Mouse (Mus musculus): ENCODE results near the gene 1700001L19Rik. TPM values are rescaled to one million over a fixed set of nuclear protein-coding genes. Genes with fewer than 3 reads are reported as not detected.

Gene 1700001L19Rik
- polyA plus RNA-seq, 1 experiment from 2014 or later, result 14.4 TPM

DNA sequence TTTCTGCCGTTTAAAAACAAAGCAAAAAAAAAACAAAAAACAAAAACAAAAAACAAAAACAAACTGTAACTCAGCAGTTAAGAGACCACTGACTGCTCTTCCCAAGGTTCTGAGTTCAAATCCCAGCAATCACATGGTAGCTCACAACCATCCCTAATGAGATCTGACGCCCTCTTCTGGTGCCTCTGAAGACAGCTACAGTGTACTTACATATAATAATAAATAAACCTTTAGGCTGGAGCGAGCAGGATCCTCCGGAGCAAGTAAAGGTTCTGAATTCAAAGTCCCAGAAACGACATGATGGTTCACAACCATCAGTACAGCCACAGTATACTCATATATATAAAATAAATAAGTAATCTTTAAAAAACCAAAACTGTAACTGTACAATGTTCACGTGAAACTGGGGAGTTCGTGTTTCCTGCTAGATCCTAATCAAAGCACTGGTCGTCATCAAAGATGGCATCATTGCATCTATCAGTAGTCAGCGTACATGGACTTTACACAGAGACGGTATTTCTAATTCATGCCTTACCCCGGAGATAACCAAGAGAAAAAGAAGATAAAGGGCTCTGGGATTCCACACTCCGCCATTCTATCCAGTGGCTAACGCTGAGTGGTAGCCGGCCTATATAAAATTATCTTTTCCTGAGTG, 16.0 kb upstream of the 1700001L19Rik start:
- Histone ChIP-seq H3K27me3 (replicated peaks; ENCODE audit: control insufficient read depth, insufficient read depth, low read length) (no peaks in the 10 kb centered on the region), H3K4me3 (ENCODE audit: low read length) (peak overlapping the region; percentile 86), H3K4me2 (ENCODE audit: low read length) (peak overlapping the region; percentile 83), H3K4me1 (ENCODE audit: control insufficient read depth, insufficient read depth, low read depth, low read length) (peaks cover 6% of the 10 kb centered on the region), H3K27ac (ENCODE audit: low read depth, low read length) (peak overlapping the region; percentile 72), H3K9me3 (ENCODE audit: control insufficient read depth, low read length) (no peaks in the 10 kb centered on the region), H3K9ac (ENCODE audit: low read depth, low read length) (peak overlapping the region; percentile 86), H3K36me3 (ENCODE audit: control insufficient read depth, insufficient read depth, low read length) (peaks cover 26% of the 10 kb centered on the region)
- ATAC-seq, result no peak
- WGBS, result 26% methylated on average over 14 of the region's 14 CpGs

DNA sequence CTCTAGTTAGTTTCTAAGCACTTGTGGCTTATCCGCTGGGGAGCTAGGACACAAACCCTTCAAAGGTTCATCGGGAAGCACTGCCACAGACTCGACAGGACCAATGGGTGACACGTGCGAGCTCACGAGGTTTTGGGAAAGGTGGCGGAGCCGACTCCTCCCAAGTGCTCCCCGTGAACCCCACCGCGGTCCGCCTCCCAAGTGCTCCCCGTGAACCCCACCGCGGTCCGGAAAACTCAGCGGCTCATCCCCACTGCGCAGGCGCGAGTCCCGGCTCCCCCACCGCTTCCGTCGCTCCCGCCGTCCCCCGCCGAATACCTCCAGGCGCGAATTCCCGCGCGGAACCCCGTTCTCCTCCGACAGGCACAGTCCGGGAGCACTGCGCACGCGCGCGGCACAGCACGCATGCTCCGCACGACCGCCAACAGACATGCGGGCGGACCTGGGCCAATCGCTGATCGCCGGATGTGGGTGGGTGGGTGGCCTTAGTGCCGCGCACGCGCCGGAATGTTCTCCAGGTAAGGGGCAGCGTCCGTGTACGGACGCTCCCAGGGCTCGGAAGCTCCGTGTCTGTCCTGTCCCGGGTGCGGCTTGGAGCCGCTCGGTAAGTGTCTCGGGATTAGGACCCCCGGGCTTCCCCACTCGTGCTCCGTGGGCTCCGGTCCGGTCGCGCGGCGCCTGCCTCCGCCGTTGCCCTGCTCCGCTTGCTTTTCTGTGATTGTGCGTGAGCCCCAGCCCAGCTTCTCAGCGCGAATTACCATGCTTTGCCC, 15.3 kb upstream of the 1700001L19Rik start, which contains the start of the genes Mtrr and Fastkd3:
TSS of gene Mtrr (minus strand) at position 403 of the 770 bp plus-strand sequence.
TSS of gene Fastkd3 (plus strand) at position 488 of the 770 bp plus-strand sequence.
- H3K9me3 ChIP-seq (ENCODE audit: control insufficient read depth, low read length), result no peaks in the 10 kb centered on the region
- H3K36me3 ChIP-seq (ENCODE audit: control insufficient read depth, insufficient read depth, low read length), result peaks cover 26% of the 10 kb centered on the region
- H3K4me3 ChIP-seq (ENCODE audit: low read length), result peak within 1 kb of the TSS; percentile 86
- peak within 1 kb of the TSS; percentile 83 for H3K4me2 ChIP-seq (ENCODE audit: low read length)
- no peaks in the 10 kb centered on the region for H3K27me3 ChIP-seq (replicated peaks; ENCODE audit: control insufficient read depth, insufficient read depth, low read length)
- ATAC-seq, result peak; percentile 99
- peak within 1 kb of the TSS; percentile 82 for H3K27ac ChIP-seq (ENCODE audit: low read depth, low read length)
- peaks cover 6% of the 10 kb centered on the region for H3K4me1 ChIP-seq (ENCODE audit: control insufficient read depth, insufficient read depth, low read depth, low read length)
- peak within 1 kb of the TSS; percentile 86 for H3K9ac ChIP-seq (ENCODE audit: low read depth, low read length)
- WGBS, result under 1% methylated on average over 69 of the region's 81 CpGs

DNA sequence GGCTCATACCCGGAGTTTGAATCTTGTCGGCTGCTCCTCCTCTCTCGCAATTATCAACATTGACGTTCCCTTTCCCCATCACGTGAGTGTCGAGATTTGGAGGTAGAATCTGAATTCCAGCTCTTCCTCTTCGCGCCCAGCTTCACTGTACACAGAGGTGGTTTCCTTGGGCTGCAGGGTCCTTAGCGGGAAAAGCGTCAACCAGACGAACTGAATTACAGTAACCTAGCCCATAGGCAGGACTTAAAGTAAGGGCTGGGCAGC, 14.8 kb upstream of the 1700001L19Rik start:
- no peaks in the 10 kb centered on the region for H3K27me3 ChIP-seq (replicated peaks; ENCODE audit: control insufficient read depth, insufficient read depth, low read length)
- no peaks in the 10 kb centered on the region for H3K9me3 ChIP-seq (ENCODE audit: control insufficient read depth, low read length)
- H3K27ac ChIP-seq (ENCODE audit: low read depth, low read length), result peak overlapping the region; percentile 82
- peaks cover 23% of the 10 kb centered on the region for H3K36me3 ChIP-seq (ENCODE audit: control insufficient read depth, insufficient read depth, low read length)
- H3K4me2 ChIP-seq (ENCODE audit: low read length), result peak overlapping the region; percentile 83
- H3K9ac ChIP-seq (ENCODE audit: low read depth, low read length), result peak overlapping the region; percentile 86
- peaks cover 6% of the 10 kb centered on the region for H3K4me1 ChIP-seq (ENCODE audit: control insufficient read depth, insufficient read depth, low read depth, low read length)
- H3K4me3 ChIP-seq (ENCODE audit: low read length), result peak overlapping the region; percentile 86
- WGBS, result 2% methylated on average over 11 of the region's 11 CpGs
- 0 out of 2 replicates have a peak, but pooled peaks have one; percentile 1 for ATAC-seq

DNA sequence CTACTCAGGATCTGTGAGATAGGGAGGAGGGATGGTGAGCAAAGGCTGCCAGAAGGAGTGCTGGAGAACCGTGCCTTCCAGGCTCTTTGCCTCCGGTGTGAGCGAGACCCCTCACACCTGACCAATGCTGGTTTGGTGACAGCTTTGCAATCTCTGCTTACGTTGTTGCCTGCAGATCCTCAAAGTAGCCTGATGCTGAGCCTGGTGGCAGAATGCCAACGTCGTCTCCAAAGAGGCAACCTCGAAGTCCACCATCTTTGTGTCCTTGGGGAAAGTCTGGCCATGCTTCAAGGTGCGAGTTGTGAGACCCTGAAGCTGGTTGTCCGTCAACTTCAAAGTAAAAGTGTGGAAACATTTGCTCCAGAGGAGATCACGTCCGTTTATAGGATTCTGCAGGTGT, 13.3 kb upstream of the 1700001L19Rik start:
- Histone ChIP-seq H3K27me3 (replicated peaks; ENCODE audit: control insufficient read depth, insufficient read depth, low read length) (no peaks in the 10 kb centered on the region), H3K4me1 (ENCODE audit: control insufficient read depth, insufficient read depth, low read depth, low read length) (peaks cover 6% of the 10 kb centered on the region), H3K9me3 (ENCODE audit: control insufficient read depth, low read length) (no peaks in the 10 kb centered on the region), H3K36me3 (ENCODE audit: control insufficient read depth, insufficient read depth, low read length) (peaks cover 33% of the 10 kb centered on the region), H3K4me2 (ENCODE audit: low read length) (no peak overlapping the region), H3K9ac (ENCODE audit: low read depth, low read length) (no peak overlapping the region), H3K4me3 (ENCODE audit: low read length) (no peak overlapping the region), H3K27ac (ENCODE audit: low read depth, low read length) (no peak overlapping the region)
- WGBS, result 92% methylated on average over 11 of the region's 11 CpGs
- ATAC-seq, result no peak

DNA sequence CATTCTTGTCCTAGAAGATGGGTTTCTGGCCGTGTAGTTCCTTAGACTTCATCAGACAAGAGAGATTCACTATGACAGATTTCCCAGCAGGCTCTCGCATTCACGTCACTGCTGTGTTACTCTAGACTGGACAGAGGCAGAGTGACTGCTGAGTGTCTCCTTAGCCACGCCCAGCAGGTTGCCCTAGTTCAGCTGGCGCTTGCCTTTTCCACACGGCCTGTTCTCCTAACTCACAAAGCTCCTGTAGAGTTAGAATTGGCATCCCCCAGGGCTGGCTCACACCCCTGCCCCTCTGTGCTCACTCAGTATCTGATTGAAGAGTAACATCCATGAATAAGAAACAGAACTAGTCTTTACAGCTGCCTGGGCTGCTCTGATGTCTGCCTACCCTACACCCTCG, 11.8 kb upstream of the 1700001L19Rik start:
- peaks cover 6% of the 10 kb centered on the region for H3K4me1 ChIP-seq (ENCODE audit: control insufficient read depth, insufficient read depth, low read depth, low read length)
- H3K4me2 ChIP-seq (ENCODE audit: low read length), result no peak overlapping the region
- no peak overlapping the region for H3K27ac ChIP-seq (ENCODE audit: low read depth, low read length)
- no peaks in the 10 kb centered on the region for H3K9me3 ChIP-seq (ENCODE audit: control insufficient read depth, low read length)
- H3K4me3 ChIP-seq (ENCODE audit: low read length), result no peak overlapping the region
- H3K9ac ChIP-seq (ENCODE audit: low read depth, low read length), result no peak overlapping the region
- ATAC-seq, result no peak
- H3K27me3 ChIP-seq (replicated peaks; ENCODE audit: control insufficient read depth, insufficient read depth, low read length), result no peaks in the 10 kb centered on the region
- H3K36me3 ChIP-seq (ENCODE audit: control insufficient read depth, insufficient read depth, low read length), result peaks cover 39% of the 10 kb centered on the region
- whole genome bisulfite sequencing, result 80% methylated on average over 7 of the region's 7 CpGs

DNA sequence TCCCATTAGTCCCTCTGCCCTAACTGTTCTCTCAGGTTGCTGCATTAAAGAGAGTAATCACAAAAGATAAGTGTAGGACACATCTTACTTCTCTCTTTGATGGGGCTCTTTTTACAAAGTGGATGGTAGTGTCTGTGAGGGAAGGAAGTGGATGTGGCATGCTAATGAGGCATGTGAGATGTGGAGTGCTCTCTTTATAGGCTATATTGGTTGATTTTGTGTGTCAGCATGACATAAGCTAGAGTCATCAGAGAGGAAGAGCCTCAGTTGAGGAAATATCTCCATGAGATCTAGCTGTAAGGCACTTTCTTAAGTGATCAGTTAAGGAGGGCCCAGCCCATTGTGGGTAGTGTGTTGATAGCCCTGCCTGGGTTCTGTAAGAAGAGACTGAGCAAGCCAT, 8.9 kb upstream of the 1700001L19Rik start:
- Histone ChIP-seq H3K36me3 (ENCODE audit: control insufficient read depth, insufficient read depth, low read length) (peaks cover 56% of the 10 kb centered on the region), H3K27ac (ENCODE audit: low read depth, low read length) (no peak overlapping the region), H3K4me1 (ENCODE audit: control insufficient read depth, insufficient read depth, low read depth, low read length) (no peaks in the 10 kb centered on the region), H3K9me3 (ENCODE audit: control insufficient read depth, low read length) (no peaks in the 10 kb centered on the region), H3K4me3 (ENCODE audit: low read length) (no peak overlapping the region), H3K27me3 (replicated peaks; ENCODE audit: control insufficient read depth, insufficient read depth, low read length) (no peaks in the 10 kb centered on the region), H3K9ac (ENCODE audit: low read depth, low read length) (no peak overlapping the region), H3K4me2 (ENCODE audit: low read length) (no peak overlapping the region)
- ATAC-seq, result no peak

DNA sequence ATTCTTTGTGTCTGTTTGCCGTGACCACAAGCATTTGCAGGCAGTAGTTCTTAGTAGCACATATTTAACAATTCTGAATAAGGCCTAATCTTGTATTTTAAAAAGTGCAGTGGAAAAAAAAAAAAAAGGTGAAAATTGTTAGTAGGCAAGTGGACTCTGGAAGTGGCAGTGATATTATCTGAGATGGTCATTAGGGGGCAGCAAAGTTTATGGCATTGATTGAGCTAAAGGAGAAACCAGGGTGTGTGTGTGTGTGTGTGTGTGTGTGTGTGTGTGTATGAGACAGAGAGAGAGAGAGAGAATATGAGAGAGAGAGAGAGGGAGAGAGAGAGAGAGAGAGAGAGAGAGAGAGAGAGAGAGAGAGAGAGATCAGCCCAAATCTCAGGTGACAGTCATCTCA, 3.4 kb upstream of the 1700001L19Rik start:
- H3K4me2 ChIP-seq (ENCODE audit: low read length), result no peak overlapping the region
- H3K9me3 ChIP-seq (ENCODE audit: control insufficient read depth, low read length), result no peaks in the 10 kb centered on the region
- no peak overlapping the region for H3K9ac ChIP-seq (ENCODE audit: low read depth, low read length)
- H3K4me3 ChIP-seq (ENCODE audit: low read length), result no peak overlapping the region
- peaks cover 3% of the 10 kb centered on the region; the same call in 1 of the 2 replicates for H3K4me1 ChIP-seq (ENCODE audit: control insufficient read depth, insufficient read depth, low read depth, low read length)
- H3K36me3 ChIP-seq (ENCODE audit: control insufficient read depth, insufficient read depth, low read length), result peaks cover 23% of the 10 kb centered on the region
- 73% methylated on average over 1 of the region's 1 CpGs for WGBS
- no peak overlapping the region for H3K27ac ChIP-seq (ENCODE audit: low read depth, low read length)
- ATAC-seq, result no peak
- no peaks in the 10 kb centered on the region for H3K27me3 ChIP-seq (replicated peaks; ENCODE audit: control insufficient read depth, insufficient read depth, low read length)

DNA sequence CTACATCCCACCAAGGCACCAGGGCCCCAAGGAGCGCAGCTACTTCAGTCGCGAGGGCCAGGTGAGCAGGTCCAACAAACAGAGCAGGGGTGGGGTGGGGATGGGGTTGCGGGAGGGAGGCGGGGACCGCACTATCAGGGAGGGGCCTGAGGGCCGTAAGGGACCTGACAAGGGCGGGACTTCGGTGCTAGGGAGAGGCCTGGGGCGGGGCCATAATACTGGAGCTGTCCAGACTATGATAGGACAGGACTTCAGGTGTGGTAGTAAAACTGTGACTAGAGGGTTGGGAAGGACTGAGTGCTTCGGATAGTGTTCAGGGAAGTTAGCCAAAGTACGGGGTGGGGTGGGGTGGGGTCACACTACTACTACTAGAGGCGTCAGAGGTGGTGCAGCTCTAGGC, 446 bp downstream of the 1700001L19Rik start:
- peaks cover 3% of the 10 kb centered on the region; the same call in 1 of the 2 replicates for H3K36me3 ChIP-seq (ENCODE audit: control insufficient read depth, insufficient read depth, low read length)
- H3K27me3 ChIP-seq (replicated peaks; ENCODE audit: control insufficient read depth, insufficient read depth, low read length), result no peaks in the 10 kb centered on the region
- H3K27ac ChIP-seq (ENCODE audit: low read depth, low read length), result no peak overlapping the region
- peak; percentile 35 for ATAC-seq
- WGBS, result 21% methylated on average over 13 of the region's 13 CpGs
- H3K4me2 ChIP-seq (ENCODE audit: low read length), result peak overlapping the region; percentile 64
- no peaks in the 10 kb centered on the region for H3K9me3 ChIP-seq (ENCODE audit: control insufficient read depth, low read length)
- H3K4me3 ChIP-seq (ENCODE audit: low read length), result peak overlapping the region; percentile 37
- H3K9ac ChIP-seq (ENCODE audit: low read depth, low read length), result peak overlapping the region; percentile 55; the same call in 1 of the 2 replicates
- peaks cover 3% of the 10 kb centered on the region for H3K4me1 ChIP-seq (ENCODE audit: control insufficient read depth, insufficient read depth, low read depth, low read length)

DNA sequence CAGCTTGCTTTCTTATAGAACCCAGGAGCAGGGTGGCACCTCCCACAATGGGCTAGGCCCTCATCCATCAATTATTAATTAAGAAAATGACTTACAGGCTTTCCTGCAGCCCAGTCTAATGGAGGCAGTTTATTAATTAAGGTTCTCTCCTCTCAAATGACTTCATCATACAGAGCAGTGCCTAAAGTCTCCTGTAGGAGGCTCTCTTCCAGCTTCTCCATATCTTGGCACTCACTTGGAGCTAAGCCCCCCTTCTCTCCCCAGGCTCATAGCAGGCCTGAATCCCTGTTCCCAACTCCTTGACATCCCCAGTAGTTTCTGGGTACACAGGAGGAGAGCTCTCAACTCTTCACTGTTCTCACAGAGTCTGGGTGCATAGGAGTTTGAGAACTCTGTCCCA, 1.7 kb downstream of the 1700001L19Rik start:
- no peak overlapping the region for H3K4me2 ChIP-seq (ENCODE audit: low read length)
- no peaks in the 10 kb centered on the region for H3K9me3 ChIP-seq (ENCODE audit: control insufficient read depth, low read length)
- no peaks in the 10 kb centered on the region for H3K27me3 ChIP-seq (replicated peaks; ENCODE audit: control insufficient read depth, insufficient read depth, low read length)
- H3K27ac ChIP-seq (ENCODE audit: low read depth, low read length), result no peak overlapping the region
- no peak for ATAC-seq
- H3K4me3 ChIP-seq (ENCODE audit: low read length), result no peak overlapping the region
- peaks cover 3% of the 10 kb centered on the region for H3K4me1 ChIP-seq (ENCODE audit: control insufficient read depth, insufficient read depth, low read depth, low read length)
- H3K36me3 ChIP-seq (ENCODE audit: control insufficient read depth, insufficient read depth, low read length), result no peaks in the 10 kb centered on the region
- H3K9ac ChIP-seq (ENCODE audit: low read depth, low read length), result no peak overlapping the region
